Mouse (Mus musculus) intestine, postnatal 0 days (tissue): ENCODE measurements around the gene Dnajb13. TPM values are rescaled to one million over a fixed set of nuclear protein-coding genes. Genes with fewer than 3 reads are reported as not detected.

Experiments
- ATAC-seq: fragments of 200-750 bp; cut with Nextera tagmentation; 2 replicates; pipeline ENCODE4 v1.8.0; 2017; ENCODE audit warnings: mild to moderate bottlenecking, moderate TSS enrichment, moderate library complexity
- H3K27ac ChIP-seq: fragments of 300-500 bp; sonication (generic); 2 replicates; pipeline ENCODE4 v1.5.1; 2014; ENCODE audit warnings: mild to moderate bottlenecking, low read depth, low read length, moderate library complexity
- H3K27me3 ChIP-seq: fragments of 300-500 bp; sonication (generic); replicated peaks from 2 replicates; pipeline ENCODE4 v1.6.1; 2014; ENCODE audit warnings: low read length, mixed read lengths; ENCODE audit not compliant: control insufficient read depth, insufficient read depth
- H3K36me3 ChIP-seq: fragments of 300-500 bp; sonication (generic); 2 replicates; pipeline ENCODE4 v1.6.1; 2014; ENCODE audit warnings: mild to moderate bottlenecking, moderate library complexity; ENCODE audit not compliant: control insufficient read depth, insufficient read depth
- H3K4me1 ChIP-seq: fragments of 300-500 bp; sonication (generic); replicated peaks from 2 replicates; pipeline ENCODE4 v1.6.1; 2014; ENCODE audit warnings: antibody characterized with exemption, low read length, mixed read lengths; ENCODE audit not compliant: control insufficient read depth, insufficient read depth
- H3K4me2 ChIP-seq: fragments of 300-500 bp; sonication (generic); replicated peaks from 2 replicates; pipeline ENCODE4 v1.6.1; 2014; ENCODE audit warnings: low read depth, mild to moderate bottlenecking, moderate library complexity
- H3K4me3 ChIP-seq: fragments of 300-500 bp; sonication (generic); 2 replicates; pipeline ENCODE4 v1.5.1; 2014; ENCODE audit warnings: low read depth, low read length
- H3K9ac ChIP-seq: fragments of 300-500 bp; sonication (generic); 2 replicates; pipeline ENCODE4 v1.6.1; 2014; ENCODE audit warnings: mild to moderate bottlenecking, low read depth, low read length
- H3K9me3 ChIP-seq: fragments of 300-500 bp; sonication (generic); 2 replicates; pipeline ENCODE4 v1.6.1; 2016; ENCODE audit warnings: mixed run types; ENCODE audit not compliant: control insufficient read depth
- CTCF ChIP-seq: sonication (generic); IDR thresholded peaks from 2 replicates; pipeline ENCODE4 v1.5.1; 2016; ENCODE audit warnings: low read depth, mild to moderate bottlenecking, control low read depth, antibody characterized with exemption, moderate library complexity
- WGBS: fragments of 180-500 bp; shearing (Covaris S2); extraction: QIAGEN DNeasy Blood & Tissue Kit; methylation state at CpG from one replicate; pipeline ENCODE4 v1.1.7; 2014; 5-methylcytosine and 5-hydroxymethylcytosine counted together
- polyA plus RNA-seq: library from polyadenylated mRNA; unstranded; fragments of >200 nt; fragmentation: Nextera tagmentation; extraction: Ambion mirVana; gene quantifications from 2 replicates; pipeline ENCODE4 v1.2.1, GENCODE M21; 2015

Gene Dnajb13
- polyA plus RNA-seq = 0.09 and 0.17 TPM in 2 replicates

GRCm38 (mm10) chr7:100514573-100514972 lies at the start of gene Dnajb13:
Dnajb13 (minus strand) TSS chr7:100514960.
- Histone ChIP-seq H3K36me3 (no peaks in the 10 kb centered on the region), H3K9me3 (no peaks in the 10 kb centered on the region), H3K4me3 (no peak within 1 kb of the TSS), H3K4me1 (no peaks in the 10 kb centered on the region), H3K27me3 (no peaks in the 10 kb centered on the region), H3K9ac (no peak within 1 kb of the TSS), H3K27ac (no peak within 1 kb of the TSS), H3K4me2 (no peak within 1 kb of the TSS)
- no peak for ATAC-seq
- no peak for TF ChIP-seq CTCF
- WGBS = 62% methylated on average over 11 of the region's 11 CpGs

- Histone ChIP-seq H3K27ac (peak overlapping the region; percentile 57; the same call in 1 of the 2 replicates), H3K9me3 (no peaks in the 10 kb centered on the region), H3K4me3 (no peak overlapping the region), H3K9ac (peak overlapping the region; percentile 0; the same call in 1 of the 2 replicates), H3K4me1 (peaks cover 3% of the 10 kb centered on the region; the same call in 1 of the 2 replicates), H3K4me2 (no peak overlapping the region), H3K27me3 (no peaks in the 10 kb centered on the region), H3K36me3 (no peaks in the 10 kb centered on the region; the same call in 1 of the 2 replicates)
- 0 out of 2 replicates have a peak, but pooled peaks have one; percentile 31 for ATAC-seq
- no peak for TF ChIP-seq CTCF
- 64% methylated on average over 11 of the region's 11 CpGs for WGBS
Observed at GRCm38 (mm10) chr7:100561861-100562587, 47.3 kb upstream of the Dnajb13 start.

- 56% methylated on average over 4 of the region's 4 CpGs for WGBS
- TF ChIP-seq CTCF = no peak
- ATAC-seq = no peak
- Histone ChIP-seq H3K9ac (no peak overlapping the region), H3K4me2 (no peak overlapping the region), H3K27ac (no peak overlapping the region), H3K9me3 (no peaks in the 10 kb centered on the region), H3K36me3 (no peaks in the 10 kb centered on the region), H3K27me3 (no peaks in the 10 kb centered on the region), H3K4me1 (peaks cover 7% of the 10 kb centered on the region), H3K4me3 (no peak overlapping the region)
Observed at GRCm38 (mm10) chr7:100559331-100559730, 44.6 kb upstream of the Dnajb13 start.

GRCm38 (mm10) chr7:100557241-100557640 lies 42.5 kb upstream of the Dnajb13 start:
- Histone ChIP-seq H3K4me3 (no peak overlapping the region), H3K36me3 (no peaks in the 10 kb centered on the region), H3K27ac (peak overlapping the region; percentile 15; the same call in 1 of the 2 replicates), H3K4me2 (no peak overlapping the region), H3K9me3 (no peaks in the 10 kb centered on the region), H3K27me3 (no peaks in the 10 kb centered on the region), H3K9ac (no peak overlapping the region), H3K4me1 (peaks cover 7% of the 10 kb centered on the region)
- no peak for ATAC-seq
- 49% methylated on average over 5 of the region's 5 CpGs for WGBS
- TF ChIP-seq CTCF = no peak

- WGBS = 33% methylated on average over 13 of the region's 13 CpGs
- Histone ChIP-seq H3K9me3 (no peaks in the 10 kb centered on the region), H3K27me3 (no peaks in the 10 kb centered on the region), H3K4me3 (no peak overlapping the region), H3K9ac (no peak overlapping the region), H3K36me3 (no peaks in the 10 kb centered on the region), H3K4me1 (peaks cover 3% of the 10 kb centered on the region), H3K4me2 (peak overlapping the region; percentile 3; the same call in 1 of the 2 replicates), H3K27ac (peak overlapping the region; percentile 67)
- ATAC-seq = peak; percentile 43; the same call in 1 of the 2 replicates
- no peak for TF ChIP-seq CTCF
Observed at GRCm38 (mm10) chr7:100555431-100555951, 40.7 kb upstream of the Dnajb13 start.

- WGBS = 33% methylated on average over 5 of the region's 5 CpGs
- no peaks in the 10 kb centered on the region for H3K9me3 ChIP-seq
- ATAC-seq = 0 out of 2 replicates have a peak, but pooled peaks have one; percentile 69
- peaks cover 3% of the 10 kb centered on the region for H3K4me1 ChIP-seq
- H3K4me2 ChIP-seq = peak overlapping the region; percentile 3; the same call in 1 of the 2 replicates
- no peaks in the 10 kb centered on the region for H3K36me3 ChIP-seq
- H3K27ac ChIP-seq = peak overlapping the region; percentile 67
- no peaks in the 10 kb centered on the region for H3K27me3 ChIP-seq
- no peak overlapping the region for H3K4me3 ChIP-seq
- no peak overlapping the region for H3K9ac ChIP-seq
- TF ChIP-seq CTCF = no peak
Observed at GRCm38 (mm10) chr7:100554939-100555338, 40.2 kb upstream of the Dnajb13 start.
